Mouse (Mus musculus) heart, postnatal 4 days (tissue): ENCODE results near the gene Bmp8b. TPM values are rescaled to one million over a fixed set of nuclear protein-coding genes. Genes with fewer than 3 reads are reported as not detected.
A peak's percentile ranks its signal among the peaks of the same experiment; 100 is the strongest.
"Not testable (repeated sequence)": the region's sequence is repeated elsewhere in the genome, so short reads cannot be mapped to it uniquely, and the experiment has no call there.

ENCODE experiments used
- DNase-seq: peaks from one replicate; pipeline ENCODE4 v3.0.0; 2021
- total RNA-seq, 2 experiments: library from RNA; stranded (reverse); gene quantifications; 2 replicates each; pipeline ENCODE4 v1.2.3; 2021

Bmp8b gene
- not detected for total RNA-seq

GRCm38 (mm10) chr4:123104651-123105450 lies at the start of gene Bmp8b:
Gene Bmp8b (plus strand): TSS chr4:123105165.
- peak; percentile 21 for DNase-seq

GRCm38 (mm10) chr4:123056560-123057109 lies 48.3 kb upstream of the Bmp8b start:
- peak; percentile 15 for DNase-seq

- DNase-seq: no peak
These were observed 47.0 kb upstream of the Bmp8b start for GRCm38 (mm10) chr4:123057957-123058356.

- DNase-seq: no peak
These were observed 43.2 kb upstream of the Bmp8b start for GRCm38 (mm10) chr4:123061744-123062143.

GRCm38 (mm10) chr4:123068646-123069045 lies 36.3 kb upstream of the Bmp8b start:
- DNase-seq: no peak

GRCm38 (mm10) chr4:123071266-123071966 lies 33.5 kb upstream of the Bmp8b start:
- DNase-seq: peak; percentile 36

- DNase-seq: no peak
These were observed 28.0 kb upstream of the Bmp8b start for GRCm38 (mm10) chr4:123076928-123077327.

- DNase-seq: no peak
These were observed 26.7 kb upstream of the Bmp8b start for GRCm38 (mm10) chr4:123078231-123078630.

- DNase-seq: no peak
These were observed 24.2 kb upstream of the Bmp8b start for GRCm38 (mm10) chr4:123080791-123081190.

GRCm38 (mm10) chr4:123082283-123083163 lies 22.4 kb upstream of the Bmp8b start:
- peak; percentile 66 for DNase-seq

- DNase-seq: no peak
These were observed 21.6 kb upstream of the Bmp8b start for GRCm38 (mm10) chr4:123083323-123083902.

- DNase-seq: no peak
These were observed 19.7 kb upstream of the Bmp8b start for GRCm38 (mm10) chr4:123085290-123085689.

- no peak for DNase-seq
These were observed 18.6 kb upstream of the Bmp8b start for GRCm38 (mm10) chr4:123086381-123086780.

- no peak for DNase-seq
These were observed 12.3 kb upstream of the Bmp8b start for GRCm38 (mm10) chr4:123092621-123093020.

GRCm38 (mm10) chr4:123093064-123093776 lies 11.7 kb upstream of the Bmp8b start:
- no peak for DNase-seq

- no peak for DNase-seq
These were observed 11.1 kb upstream of the Bmp8b start for GRCm38 (mm10) chr4:123093869-123094268.

- no peak for DNase-seq
These were observed 456 bp downstream of the Bmp8b start for GRCm38 (mm10) chr4:123105451-123105790.

GRCm38 (mm10) chr4:123105929-123106328 lies 964 bp downstream of the Bmp8b start:
- DNase-seq: not testable (repeated sequence)

GRCm38 (mm10) chr4:123106864-123107263 lies 1.9 kb downstream of the Bmp8b start:
- DNase-seq: no peak

GRCm38 (mm10) chr4:123108056-123108455 lies 3.1 kb downstream of the Bmp8b start:
- DNase-seq: no peak

GRCm38 (mm10) chr4:123110751-123111150 lies 5.8 kb downstream of the Bmp8b start:
- no peak for DNase-seq
